7 mouse cellular contexts compared by ENCODE assay signal in genomic region chr9:33856169-33856568, GRCm38 (mm10).
DNase-seq lines count a peak whose midpoint lies in the region; ATAC-seq and TF ChIP-seq lines count a peak whose summit lies in the region.

No protein-coding gene starts in this region.

- peak; percentile 35 for TF ChIP-seq CTCF in ES-Bruce4 (IDR thresholded peaks at IDR 0.05; ENCODE audit: low read depth, low read length)
- peak; percentile 71 for TF ChIP-seq CTCF in lung, postnatal 0 days (IDR thresholded peaks at IDR 0.05)

- H3K9me3 ChIP-seq in intestine, embryonic 14.5 days (ENCODE audit: control insufficient read depth, low read length) = no peaks in the 10 kb centered on the region
- no peaks in the 10 kb centered on the region for H3K9me3 ChIP-seq in intestine, embryonic 16.5 days (ENCODE audit: control insufficient read depth, low read length)
- no peaks in the 10 kb centered on the region for H3K9me3 ChIP-seq in ES-Bruce4 (replicated peaks; ENCODE audit: control insufficient read depth, insufficient read depth, low read length, poor library complexity, severe bottlenecking)
- no peaks in the 10 kb centered on the region for H3K9me3 ChIP-seq in lung, postnatal 0 days (ENCODE audit: low read length)

- 42% methylated on average over 2 of the region's 2 CpGs for WGBS in intestine, embryonic 14.5 days
- WGBS in intestine, embryonic 16.5 days = 33% methylated on average over 2 of the region's 2 CpGs
- WGBS in lung, postnatal 0 days = 21% methylated on average over 2 of the region's 2 CpGs

- no peak for TF ChIP-seq POLR2A in ES-Bruce4 (IDR thresholded peaks at IDR 0.05; ENCODE audit: insufficient read depth, low read length)

- no peak overlapping the region for H3K4me2 ChIP-seq in intestine, embryonic 14.5 days (ENCODE audit: low read length)
- no peak overlapping the region for H3K4me2 ChIP-seq in intestine, embryonic 16.5 days (ENCODE audit: low read depth, low read length)
- H3K4me2 ChIP-seq in lung, postnatal 0 days (replicated peaks; ENCODE audit: low read depth, low read length) = no peak overlapping the region

- TF ChIP-seq EP300 in ES-Bruce4 (IDR thresholded peaks at IDR 0.05; ENCODE audit: insufficient read depth, low read depth, low read length) = no peak
- TF ChIP-seq EP300 in lung, postnatal 0 days (IDR thresholded peaks at IDR 0.05) = no peak

- H3K4me3 ChIP-seq in intestine, embryonic 14.5 days (ENCODE audit: low read depth, low read length) = no peak overlapping the region
- no peak overlapping the region for H3K4me3 ChIP-seq in intestine, embryonic 16.5 days (ENCODE audit: low read length)
- H3K4me3 ChIP-seq in ES-Bruce4 (ENCODE audit: low read depth, low read length) = no peak overlapping the region
- no peak overlapping the region for H3K4me3 ChIP-seq in lung, postnatal 0 days (ENCODE audit: low read depth, low read length)

- peak; percentile 58 for DNase-seq in intestine, embryonic 14.5 days (ENCODE audit: low spot score)
- DNase-seq in 416B (ENCODE audit: low read depth) = peak; percentile 16
- peak; percentile 5 for DNase-seq in embryo, embryonic 9.5 days (ENCODE audit: extremely low spot score)
- peak; percentile 9 for DNase-seq in lung, postnatal 0 days (ENCODE audit: low spot score)

- ATAC-seq in intestine, embryonic 14.5 days (replicated peaks; ENCODE audit: low FRiP score, low TSS enrichment, low read depth) = no peak
- no peak for ATAC-seq in intestine, embryonic 16.5 days
- no peak for ATAC-seq in lung, postnatal 0 days
- ATAC-seq in monocyte, adult 5-6 weeks (replicated peaks; ENCODE audit: insufficient number of reproducible peaks, low FRiP score, low TSS enrichment, poor library complexity, severe bottlenecking) = no peak

- H3K27ac ChIP-seq in intestine, embryonic 14.5 days (ENCODE audit: low read depth) = no peak overlapping the region
- no peak overlapping the region for H3K27ac ChIP-seq in intestine, embryonic 16.5 days (ENCODE audit: low read length)
- H3K27ac ChIP-seq in ES-Bruce4 (ENCODE audit: insufficient read depth, low read length) = no peak overlapping the region
- no peak overlapping the region for H3K27ac ChIP-seq in lung, postnatal 0 days (ENCODE audit: low read length)

- no peak overlapping the region for H3K9ac ChIP-seq in intestine, embryonic 14.5 days (ENCODE audit: low read length)
- H3K9ac ChIP-seq in intestine, embryonic 16.5 days (ENCODE audit: low read depth, low read length) = no peak overlapping the region
- H3K9ac ChIP-seq in ES-Bruce4 (ENCODE audit: low read depth, poor library complexity, severe bottlenecking) = no peak overlapping the region
- H3K9ac ChIP-seq in lung, postnatal 0 days (replicated peaks; ENCODE audit: low read depth) = no peak overlapping the region

- H3K4me1 ChIP-seq in intestine, embryonic 14.5 days (replicated peaks; ENCODE audit: control insufficient read depth, insufficient read depth, low read length) = peaks cover 8% of the 10 kb centered on the region; the same call in 1 of the 2 replicates
- peaks cover 8% of the 10 kb centered on the region for H3K4me1 ChIP-seq in intestine, embryonic 16.5 days (ENCODE audit: control insufficient read depth, insufficient read depth, low read length)
- no peaks in the 10 kb centered on the region for H3K4me1 ChIP-seq in ES-Bruce4 (ENCODE audit: control insufficient read depth, insufficient read depth, low read length)
- no peaks in the 10 kb centered on the region for H3K4me1 ChIP-seq in lung, postnatal 0 days (ENCODE audit: insufficient read depth, low read depth, low read length)

- no peaks in the 10 kb centered on the region for H3K27me3 ChIP-seq in intestine, embryonic 14.5 days (replicated peaks; ENCODE audit: control insufficient read depth, insufficient read depth, low read length)
- no peaks in the 10 kb centered on the region for H3K27me3 ChIP-seq in intestine, embryonic 16.5 days (replicated peaks; ENCODE audit: control insufficient read depth, insufficient read depth, low read length)
- no peaks in the 10 kb centered on the region for H3K27me3 ChIP-seq in ES-Bruce4 (ENCODE audit: control insufficient read depth, insufficient read depth, low read length, poor library complexity, severe bottlenecking)
- H3K27me3 ChIP-seq in lung, postnatal 0 days (replicated peaks; ENCODE audit: insufficient read depth, low read length) = no peaks in the 10 kb centered on the region

- H3K36me3 ChIP-seq in intestine, embryonic 14.5 days (ENCODE audit: control insufficient read depth, insufficient read depth, low read length) = no peaks in the 10 kb centered on the region
- H3K36me3 ChIP-seq in intestine, embryonic 16.5 days (ENCODE audit: control insufficient read depth, insufficient read depth, low read length) = no peaks in the 10 kb centered on the region
- no peaks in the 10 kb centered on the region for H3K36me3 ChIP-seq in ES-Bruce4 (ENCODE audit: control insufficient read depth, insufficient read depth, low read length, poor library complexity, severe bottlenecking)
- no peaks in the 10 kb centered on the region for H3K36me3 ChIP-seq in lung, postnatal 0 days (ENCODE audit: insufficient read depth, low read length)

Comparison
In these comparisons a context has a peak if more than half of its experiments do, and no peak if none do; other contexts are left out.
1. DNase-seq: peak in every context shown above with its lines; median percentile 58 in intestine, embryonic 14.5 days; 16 in 416B; 9 in lung, postnatal 0 days; 5 in embryo, embryonic 9.5 days.